Mouse (Mus musculus) neutrophil, adult 83 days (primary cell): ENCODE results near the gene Frmd6. TPM values are rescaled to one million over a fixed set of nuclear protein-coding genes. Genes with fewer than 3 reads are reported as not detected.

Experiments used
- total RNA-seq, 2 experiments: library from RNA; stranded (reverse); gene quantifications; one replicate each; pipeline ENCODE4 v1.2.4; 2023

The Frmd6 gene
- 1 to 10 TPM; 2.1 to 3.0 TPM for total RNA-seq

GRCm38 (mm10) chr12:70824729-70825650 lies at the start of gene Frmd6:
Gene Frmd6 (plus strand): TSS chr12:70825514.

GRCm38 (mm10) chr12:70937571-70938384 lies 112.5 kb downstream of the Frmd6 start, which contains the start of gene Actr10:
Gene Actr10 (plus strand): TSS chr12:70937857.

Other genes with a start within 250 kb of the Frmd6 start
- gene Actr10, start 112.3 kb downstream of the Frmd6 start, total RNA-seq: 100 to 1,000 TPM; 101 to 108 TPM
- 100 to 1,000 TPM; 116 to 131 TPM for gene Psma3, start 149.1 kb downstream of the Frmd6 start, total RNA-seq
- gene Arid4a, start 190.5 kb downstream of the Frmd6 start, total RNA-seq: 10 to 100 TPM; 58.6 to 64.7 TPM